ENCODE assay signal across 12 mouse cellular contexts in genomic region chr3:37643903-37644302, GRCm38 (mm10). TPM values are rescaled to one million over a fixed set of nuclear protein-coding genes. Genes with fewer than 3 reads are reported as not detected.
A peak's percentile ranks its signal among the peaks of the same experiment; 100 is the strongest.
DNase-seq lines count a peak whose midpoint lies in the region; ATAC-seq and TF ChIP-seq lines count a peak whose summit lies in the region.
"Had no signal": no experiment of that assay in that cellular context is flagged by ENCODE, and none has a peak within 500 bp of the region (broad histone marks: within the 10 kb centered on the region; RNA-seq: fewer than 3 reads in every experiment).

No protein-coding gene starts in this region.

- no peak overlapping the region; the same call in 1 of the 2 replicates for H3K9ac ChIP-seq in forebrain, embryonic 11.5 days (ENCODE audit: low read length)
- no peak overlapping the region for H3K9ac ChIP-seq in forebrain, embryonic 16.5 days (replicated peaks; ENCODE audit: low read depth, low read length)
- no peak overlapping the region for H3K9ac ChIP-seq in lung, postnatal 0 days (replicated peaks; ENCODE audit: low read depth)
- peak overlapping the region; percentile 3; the same call in 1 of the 2 replicates for H3K9ac ChIP-seq in stomach, embryonic 16.5 days (ENCODE audit: low read length)
- H3K9ac ChIP-seq: liver, embryonic 13.5 days; neural tube, embryonic 12.5 days had no signal

- no peak overlapping the region for H3K27ac ChIP-seq in forebrain, embryonic 11.5 days (ENCODE audit: low read depth, low read length)
- no peak overlapping the region for H3K27ac ChIP-seq in forebrain, embryonic 16.5 days (ENCODE audit: low read length)
- H3K27ac ChIP-seq in lung, postnatal 0 days (ENCODE audit: low read length) = peak overlapping the region; percentile 93; the same call in 1 of the 2 replicates
- H3K27ac ChIP-seq in stomach, embryonic 16.5 days (ENCODE audit: low read length) = no peak overlapping the region
- H3K27ac ChIP-seq: liver, embryonic 13.5 days; neural tube, embryonic 12.5 days had no signal

- peak overlapping the region; percentile 88; the same call in 1 of the 2 replicates for H3K4me2 ChIP-seq in forebrain, embryonic 11.5 days (ENCODE audit: low read depth, low read length, severe bottlenecking)
- no peak overlapping the region for H3K4me2 ChIP-seq in forebrain, embryonic 16.5 days (ENCODE audit: low read length)
- H3K4me2 ChIP-seq in lung, postnatal 0 days (replicated peaks; ENCODE audit: low read depth, low read length) = peak overlapping the region; percentile 78
- peak overlapping the region; percentile 74 for H3K4me2 ChIP-seq in stomach, embryonic 16.5 days (ENCODE audit: low read depth, low read length)
- H3K4me2 ChIP-seq: liver, embryonic 13.5 days had no signal

- peak overlapping the region; percentile 91; the same call in 1 of the 2 replicates for H3K4me3 ChIP-seq in forebrain, embryonic 11.5 days (ENCODE audit: low read depth, low read length)
- no peak overlapping the region for H3K4me3 ChIP-seq in forebrain, embryonic 16.5 days (replicated peaks; ENCODE audit: low read length)
- no peak overlapping the region for H3K4me3 ChIP-seq in lung, postnatal 0 days (ENCODE audit: low read depth, low read length)
- no peak overlapping the region; the same call in 1 of the 2 replicates for H3K4me3 ChIP-seq in stomach, embryonic 16.5 days (replicated peaks; ENCODE audit: low read length)
- H3K4me3 ChIP-seq: liver, embryonic 13.5 days; neural tube, embryonic 12.5 days had no signal

- no peak for ATAC-seq in forebrain, embryonic 11.5 days (replicated peaks; ENCODE audit: low FRiP score)
- no peak for ATAC-seq in forebrain, embryonic 16.5 days
- peak; percentile 27 for ATAC-seq in lung, postnatal 0 days
- ATAC-seq in stomach, embryonic 16.5 days (ENCODE audit: insufficient read depth, low FRiP score) = no peak

- WGBS in forebrain, embryonic 11.5 days = 85% methylated on average over 8 of the region's 8 CpGs
- 80% methylated on average over 8 of the region's 8 CpGs for WGBS in forebrain, embryonic 16.5 days
- 51% methylated on average over 8 of the region's 8 CpGs for WGBS in lung, postnatal 0 days
- 75% methylated on average over 8 of the region's 8 CpGs for WGBS in stomach, embryonic 16.5 days

- no peaks in the 10 kb centered on the region; the same call in 1 of the 2 replicates for H3K36me3 ChIP-seq in forebrain, embryonic 11.5 days (ENCODE audit: control insufficient read depth, insufficient read depth, low read length)
- 0 out of 2 replicates have a peak, but pooled peaks cover 3% of the 10 kb centered on the region for H3K36me3 ChIP-seq in forebrain, embryonic 16.5 days (ENCODE audit: control insufficient read depth, insufficient read depth)
- peaks cover 19% of the 10 kb centered on the region for H3K36me3 ChIP-seq in lung, postnatal 0 days (ENCODE audit: insufficient read depth, low read length)
- H3K36me3 ChIP-seq in stomach, embryonic 16.5 days (ENCODE audit: control insufficient read depth, insufficient read depth, low read length) = peaks cover 10% of the 10 kb centered on the region

- no peak for TF ChIP-seq CTCF in lung, postnatal 0 days (IDR thresholded peaks at IDR 0.05)

- H3K9me3 ChIP-seq in forebrain, embryonic 11.5 days (ENCODE audit: control insufficient read depth, low read length) = no peaks in the 10 kb centered on the region
- no peaks in the 10 kb centered on the region for H3K9me3 ChIP-seq in forebrain, embryonic 16.5 days (ENCODE audit: control insufficient read depth, low read length)
- no peaks in the 10 kb centered on the region for H3K9me3 ChIP-seq in lung, postnatal 0 days (ENCODE audit: low read length)
- no peaks in the 10 kb centered on the region for H3K9me3 ChIP-seq in stomach, embryonic 16.5 days (replicated peaks; ENCODE audit: control insufficient read depth, low read length)
- H3K9me3 ChIP-seq: liver, embryonic 13.5 days; neural tube, embryonic 12.5 days had no signal

- TF ChIP-seq EP300 in lung, postnatal 0 days (IDR thresholded peaks at IDR 0.05) = peak; percentile 75

- H3K27me3 ChIP-seq in forebrain, embryonic 11.5 days (ENCODE audit: control insufficient read depth, insufficient read depth, low read length) = no peaks in the 10 kb centered on the region
- H3K27me3 ChIP-seq in forebrain, embryonic 16.5 days (replicated peaks; ENCODE audit: control insufficient read depth, insufficient read depth, low read length) = 0 out of 2 replicates have a peak, but pooled peaks cover 2% of the 10 kb centered on the region
- H3K27me3 ChIP-seq in lung, postnatal 0 days (replicated peaks; ENCODE audit: insufficient read depth, low read length) = no peaks in the 10 kb centered on the region
- H3K27me3 ChIP-seq in stomach, embryonic 16.5 days (ENCODE audit: control insufficient read depth, insufficient read depth, low read length) = no peaks in the 10 kb centered on the region

- H3K4me1 ChIP-seq in forebrain, embryonic 11.5 days (replicated peaks; ENCODE audit: control insufficient read depth, insufficient read depth, low read length) = peaks cover 9% of the 10 kb centered on the region; the same call in 1 of the 2 replicates
- peaks cover 22% of the 10 kb centered on the region for H3K4me1 ChIP-seq in forebrain, embryonic 16.5 days (replicated peaks; ENCODE audit: control insufficient read depth, insufficient read depth, low read length)
- H3K4me1 ChIP-seq in lung, postnatal 0 days (ENCODE audit: insufficient read depth, low read depth, low read length) = peaks cover 12% of the 10 kb centered on the region; the same call in 1 of the 2 replicates
- H3K4me1 ChIP-seq in stomach, embryonic 16.5 days (ENCODE audit: control insufficient read depth, insufficient read depth, low read length) = peaks cover 46% of the 10 kb centered on the region

- no peak for DNase-seq in forebrain, embryonic 11.5 days (ENCODE audit: low spot score)
- DNase-seq in lung, adult 18-20 months = peak; percentile 56 to 78
- no peak for DNase-seq in lung, postnatal 14 days
- peak; percentile 70 for DNase-seq in lung, postnatal 0 days (ENCODE audit: low spot score)
- no peak for DNase-seq in cerebellum, postnatal 25 days
- no peak for DNase-seq in adrenal gland, postnatal 14 days
- DNase-seq: cerebellum, postnatal 14 days; heart, postnatal 14 days; liver, embryonic 13.5 days had no signal

RNA-seq across cellular contexts. Expression of gene Spry1, which starts 4.2 kb away (rescaled TPM):
- 20.9 and 24.4 TPM in 2 replicates for polyA plus RNA-seq in forebrain, embryonic 11.5 days (2014; fragmentation: Nextera tagmentation; extraction: Ambion mirVana)
- 6.4 and 6.6 TPM in 2 replicates for polyA plus RNA-seq in forebrain, embryonic 16.5 days (2015; fragmentation: Nextera tagmentation; extraction: Ambion mirVana)
- 23.3 and 24.7 TPM in 2 replicates for polyA plus RNA-seq in lung, postnatal 0 days (2015; fragmentation: Nextera tagmentation; extraction: Ambion mirVana)
- 12.8 and 13.5 TPM in 2 replicates for polyA plus RNA-seq in stomach, embryonic 16.5 days (2015; fragmentation: Nextera tagmentation; extraction: Ambion mirVana)
- 25.0 and 28.0 TPM in 2 replicates for total RNA-seq in adrenal gland, postnatal 14 days (2021)

Comparison
In these comparisons a context has a peak if more than half of its experiments do, and no peak if none do; other contexts are left out.
1. DNase-seq: peak in lung, adult 18-20 months (2 of 2) and lung, postnatal 0 days (single experiment); none in forebrain, embryonic 11.5 days (single experiment), lung, postnatal 14 days (single experiment), cerebellum, postnatal 25 days (0 of 2) and adrenal gland, postnatal 14 days (single experiment).